Mouse (Mus musculus): ENCODE data around the gene Gm9774.

Gene Gm9774

GRCm38 (mm10) chr3:92429323-92429722 lies at the start of gene Gm9774:
Gm9774 (minus strand) TSS chr3:92429423.
- DNase-seq (ENCODE audit: low spot score): no peak

- no peak for DNase-seq (ENCODE audit: low spot score)
Observed at GRCm38 (mm10) chr3:92470111-92470510, 40.9 kb upstream of the Gm9774 start.

GRCm38 (mm10) chr3:92467424-92467823 lies 38.2 kb upstream of the Gm9774 start:
- DNase-seq (ENCODE audit: low spot score): no peak

- no peak for DNase-seq (ENCODE audit: low spot score)
Observed at GRCm38 (mm10) chr3:92466576-92466975, 37.4 kb upstream of the Gm9774 start.

- no peak for DNase-seq (ENCODE audit: low spot score)
Observed at GRCm38 (mm10) chr3:92458620-92459019, 29.4 kb upstream of the Gm9774 start, which contains the start of gene Sprr3. Sprr3 (minus strand) TSS chr3:92458720.

GRCm38 (mm10) chr3:92455151-92455550 lies 25.9 kb upstream of the Gm9774 start:
- no peak for DNase-seq (ENCODE audit: low spot score)

GRCm38 (mm10) chr3:92440177-92440576 lies 11.0 kb upstream of the Gm9774 start:
- no peak for DNase-seq (ENCODE audit: low spot score)

- DNase-seq (ENCODE audit: low spot score): no peak
Observed at GRCm38 (mm10) chr3:92438689-92439088, 9.5 kb upstream of the Gm9774 start, which contains the start of gene Sprr1b. Sprr1b (minus strand) TSS chr3:92438789.

GRCm38 (mm10) chr3:92432282-92432681 lies 3.1 kb upstream of the Gm9774 start, which contains the start of gene Sprr2k:
Sprr2k (plus strand) TSS chr3:92432582.
- no peak for DNase-seq (ENCODE audit: low spot score)

- no peak for DNase-seq (ENCODE audit: low spot score)
Observed at GRCm38 (mm10) chr3:92417782-92418181, 11.4 kb downstream of the Gm9774 start, which contains the start of gene Sprr2j-ps. Sprr2j-ps (plus strand) TSS chr3:92418082.

- no peak for DNase-seq (ENCODE audit: low spot score)
Observed at GRCm38 (mm10) chr3:92407691-92408090, 21.5 kb downstream of the Gm9774 start, which contains the start of gene Sprr2i. Sprr2i (plus strand) TSS chr3:92407991.

GRCm38 (mm10) chr3:92394301-92394700 lies 34.9 kb downstream of the Gm9774 start:
- DNase-seq (ENCODE audit: low spot score): no peak

- no peak for DNase-seq (ENCODE audit: low spot score)
Observed at GRCm38 (mm10) chr3:92385385-92385784, 43.8 kb downstream of the Gm9774 start, which contains the start of gene Sprr2h. Sprr2h (plus strand) TSS chr3:92385685.
